Mouse (Mus musculus): ENCODE results near the gene Inpp5k. TPM values are rescaled to one million over a fixed set of nuclear protein-coding genes. Genes with fewer than 3 reads are reported as not detected.

Inpp5k gene
- total RNA-seq, 2 experiments from 2014 or later, result 35.4 to 37.3 TPM

DNA sequence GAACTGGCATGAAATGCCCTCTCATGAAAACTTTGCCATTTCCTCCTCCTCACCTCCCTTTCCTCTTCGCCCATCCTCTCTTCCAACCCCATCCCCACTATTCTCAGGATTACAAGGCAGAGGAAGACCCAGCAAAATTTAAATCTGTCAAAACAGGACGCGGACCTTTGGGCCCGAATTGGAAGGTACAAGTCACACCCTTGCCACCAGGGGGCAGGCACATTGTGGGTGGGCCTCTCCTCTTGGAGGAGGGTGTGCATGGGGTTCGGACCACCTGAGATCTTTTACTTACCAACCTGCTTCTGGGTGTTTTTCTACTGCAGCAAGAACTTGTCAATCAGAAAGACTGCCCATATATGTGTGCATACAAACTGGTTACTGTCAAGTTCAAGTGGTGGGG, 11.7 kb upstream of the Inpp5k start:
- DNase-seq, result peak in 1 of 2 experiments; percentile 54
- intact Hi-C loops (cut with DNase I), result no loop called here

DNA sequence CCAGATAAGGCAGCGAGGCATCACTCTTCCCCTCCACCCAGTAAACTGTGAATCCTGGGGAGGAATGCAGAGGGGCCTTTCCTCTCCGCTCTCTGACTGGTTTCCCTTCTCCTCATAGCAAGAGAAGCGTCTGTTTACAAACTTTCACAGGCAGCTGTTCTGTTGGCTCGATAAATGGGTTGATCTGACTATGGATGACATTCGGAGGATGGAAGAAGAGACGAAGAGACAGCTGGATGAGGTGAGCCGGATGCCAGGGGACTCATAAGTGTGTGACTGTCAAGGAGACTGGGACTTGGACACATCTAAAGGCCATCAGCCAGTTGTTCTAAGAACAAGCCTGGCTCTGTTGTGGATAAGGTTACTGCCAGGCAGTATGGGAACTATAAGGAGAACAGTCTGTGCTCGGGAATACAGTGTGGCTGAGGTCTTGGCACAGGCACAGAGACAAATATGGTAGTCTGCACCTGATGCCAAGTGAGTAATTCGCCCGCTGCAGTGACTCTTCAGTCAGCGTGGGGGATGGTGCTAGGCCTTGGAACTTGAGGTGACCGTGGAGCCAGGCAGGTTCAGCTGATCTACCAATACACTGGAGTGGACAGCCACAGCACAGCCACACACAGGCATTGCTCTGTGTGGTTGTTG, 10.5 kb upstream of the Inpp5k start:
- DNase-seq, result peak; percentile 75 to 87
- intact Hi-C loops (cut with DNase I), result no loop called here

DNA sequence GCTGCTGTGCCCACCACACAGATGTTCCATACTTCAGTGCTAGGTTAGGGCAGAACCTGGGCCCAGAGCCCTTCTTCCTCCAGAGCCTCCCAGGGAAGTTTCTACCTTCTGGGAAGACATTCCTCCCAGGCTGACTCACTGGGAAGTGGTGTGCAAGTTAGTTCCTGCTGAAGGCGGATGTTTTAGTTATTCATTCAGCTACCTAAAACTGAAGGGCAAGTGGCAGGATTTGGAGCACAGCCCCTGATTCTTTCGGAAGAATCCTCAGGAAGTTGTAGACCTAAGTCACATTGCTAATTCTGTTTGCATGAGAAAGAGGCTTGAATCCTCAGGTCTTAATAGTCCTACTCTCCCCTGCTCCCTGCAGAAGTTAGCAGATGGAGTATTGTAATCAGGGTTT, 9.4 kb upstream of the Inpp5k start:
- intact Hi-C loops (cut with DNase I), result no loop called here
- no peak for DNase-seq

DNA sequence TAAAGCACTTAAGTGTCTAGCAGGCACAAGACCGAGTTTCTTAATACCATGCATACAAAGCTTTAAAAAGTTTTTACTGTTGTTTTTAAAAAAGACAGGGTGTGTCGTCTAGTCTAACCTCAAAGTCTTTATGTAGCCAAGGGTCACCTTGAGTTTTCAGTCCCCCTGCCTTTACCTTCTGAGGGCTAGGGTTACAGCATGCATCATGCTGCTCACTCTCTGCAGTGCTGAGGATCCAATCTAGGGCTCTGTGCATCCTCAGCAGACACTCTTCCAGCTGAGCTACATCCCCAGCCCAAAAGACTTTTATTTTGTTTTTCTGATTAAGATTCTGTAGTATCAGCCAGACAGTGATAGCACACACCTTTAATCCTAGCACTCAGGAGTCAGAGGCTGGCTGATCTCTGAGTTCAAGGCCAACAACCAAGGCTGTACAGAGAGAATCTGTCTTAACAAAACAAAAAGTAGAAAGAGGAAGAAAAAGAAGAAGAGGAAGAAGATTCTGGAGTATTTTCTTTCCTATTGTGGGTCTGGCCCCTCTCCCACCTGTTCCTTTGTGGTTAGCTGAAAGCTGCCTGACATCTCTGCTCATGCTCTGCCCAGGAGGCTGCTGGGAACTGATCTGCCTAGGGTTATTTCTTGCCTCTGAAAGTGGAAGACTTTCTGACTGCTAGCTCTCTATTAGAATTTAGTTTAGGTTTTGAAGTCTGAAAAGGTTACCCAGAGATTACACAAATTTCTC, 8.0 kb upstream of the Inpp5k start:
- intact Hi-C loops (cut with DNase I), result no loop called here
- DNase-seq, result no peak

DNA sequence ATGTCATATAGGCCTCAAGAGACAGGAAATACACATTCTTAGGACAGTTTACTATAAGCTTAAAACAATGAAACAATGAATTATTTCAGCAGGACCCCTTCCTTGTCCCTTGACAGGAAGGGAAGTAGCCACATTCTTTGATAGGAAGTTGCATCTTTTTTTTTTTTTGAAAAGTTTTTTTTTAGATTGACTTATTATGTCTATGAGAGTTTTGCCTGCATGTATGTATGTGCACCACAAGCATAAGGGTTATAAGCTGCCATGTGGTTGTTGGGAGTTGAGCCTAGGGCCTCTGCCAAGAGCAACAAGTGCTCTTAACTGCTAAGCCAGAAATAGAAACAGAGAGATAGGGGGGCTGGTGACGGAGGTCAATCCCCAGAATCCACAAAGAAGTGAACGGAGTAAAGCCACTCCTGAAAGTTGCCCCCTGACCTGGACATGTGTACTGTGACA, 6.7 kb upstream of the Inpp5k start:
- intact Hi-C loops (cut with DNase I), result no loop called here
- DNase-seq, result peak; percentile 69 to 77

DNA sequence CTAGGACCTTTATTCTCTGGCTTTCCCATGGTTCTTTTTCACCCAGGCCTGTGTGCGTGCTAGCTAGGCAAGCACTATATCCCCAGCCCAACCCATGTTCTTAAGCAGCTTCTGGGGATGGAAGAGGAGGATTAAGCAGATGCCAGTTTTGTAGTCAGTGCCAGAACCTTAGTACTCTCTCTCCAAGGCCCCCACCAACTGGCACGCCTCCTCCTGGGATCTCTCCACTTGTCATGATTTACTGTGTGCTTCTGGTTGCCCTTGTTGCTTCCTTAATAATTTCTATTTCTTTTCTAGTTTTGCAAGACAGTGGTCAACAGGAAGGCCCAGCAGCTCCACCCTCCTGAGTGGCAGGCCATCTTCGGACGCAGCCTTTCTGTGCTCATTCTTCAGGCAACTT, 5.0 kb upstream of the Inpp5k start:
- intact Hi-C loops (cut with DNase I), result no loop called here
- DNase-seq, result no peak

DNA sequence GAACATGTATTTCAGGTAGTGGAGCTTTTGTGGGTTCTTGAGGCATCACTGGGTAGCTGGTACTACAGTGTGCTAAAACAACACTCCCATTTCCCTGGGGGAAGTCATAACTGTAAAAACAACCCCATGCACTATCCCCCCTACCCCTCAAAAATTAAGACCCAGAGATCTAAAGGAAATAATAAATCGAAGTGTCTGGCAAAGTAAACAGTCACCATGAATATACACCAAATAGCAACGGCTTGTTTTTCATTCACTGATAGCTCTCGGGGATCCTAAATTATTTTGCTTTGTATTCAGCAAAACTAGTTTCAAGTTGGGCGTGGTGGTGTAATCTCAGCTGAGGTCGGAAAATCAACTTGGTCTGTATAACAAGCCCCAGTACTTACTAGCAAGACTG, 690 bp upstream of the Inpp5k start:
- intact Hi-C loops (cut with DNase I), result loop anchor here (2.0 kb wide), 1 partner anchor 51 kb away; no protein-coding TSS in a partner anchor

DNA sequence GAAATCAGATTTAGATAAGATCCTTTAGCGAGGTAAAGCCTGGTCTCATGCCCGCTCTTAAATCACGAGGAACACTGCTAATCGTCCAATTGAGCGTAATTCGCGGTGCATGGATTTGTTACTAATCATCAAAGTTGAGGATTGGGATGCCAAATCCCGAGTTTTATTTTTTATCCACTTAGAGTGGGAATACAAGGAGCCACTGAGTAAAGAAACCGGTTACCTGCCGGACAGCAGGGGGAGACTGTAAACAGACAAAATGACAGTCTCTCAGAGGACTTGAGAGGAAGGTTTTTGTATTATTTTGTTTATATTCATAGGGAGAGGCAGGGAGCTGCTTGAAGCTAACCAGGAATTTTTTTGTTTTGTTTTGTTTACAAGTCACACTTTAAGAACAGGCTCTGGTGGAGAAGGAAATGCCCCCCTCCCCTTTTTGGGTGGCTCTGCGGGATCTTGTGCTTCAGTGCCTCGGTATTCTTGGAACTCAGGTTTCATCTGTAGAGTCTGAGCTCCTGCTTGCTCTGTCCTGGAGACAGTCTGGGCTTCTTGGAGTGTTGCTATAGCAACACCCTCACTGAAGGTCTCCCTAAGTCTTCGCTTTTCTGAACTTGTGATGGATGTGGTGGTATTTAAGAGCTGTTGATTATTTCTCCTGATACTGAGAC, 905 bp downstream of the Inpp5k start:
- DNase-seq, result peak in 1 of 2 experiments; percentile 42
- intact Hi-C loops (cut with DNase I), result loop anchor here (1.0 to 2.0 kb wide), 2 partner anchors 20 to 49 kb away; no protein-coding TSS in a partner anchor

More for the DNA sequence above, 690 bp upstream of the Inpp5k start:
- DNase-seq, result no peak

DNA sequence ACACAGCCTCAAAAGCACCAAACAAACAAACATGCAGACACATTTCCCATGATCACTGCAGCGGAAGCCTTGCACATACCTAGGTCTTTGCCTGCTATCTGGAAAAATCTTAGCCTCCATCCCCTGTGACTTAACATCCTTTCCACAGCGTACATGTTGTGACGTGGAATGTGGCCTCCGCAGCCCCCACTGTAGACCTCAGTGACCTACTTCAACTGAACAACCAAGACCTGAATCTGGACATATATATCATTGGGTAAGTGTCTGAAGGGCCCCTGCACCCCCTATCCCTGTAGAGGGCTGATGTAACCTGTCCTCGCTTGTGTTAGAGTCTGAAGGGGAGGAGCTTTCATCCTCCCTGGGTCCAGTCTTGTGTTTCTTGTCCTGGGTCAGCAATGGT, 2.1 kb downstream of the Inpp5k start:
- intact Hi-C loops (cut with DNase I), result no loop called here
- no peak for DNase-seq

DNA sequence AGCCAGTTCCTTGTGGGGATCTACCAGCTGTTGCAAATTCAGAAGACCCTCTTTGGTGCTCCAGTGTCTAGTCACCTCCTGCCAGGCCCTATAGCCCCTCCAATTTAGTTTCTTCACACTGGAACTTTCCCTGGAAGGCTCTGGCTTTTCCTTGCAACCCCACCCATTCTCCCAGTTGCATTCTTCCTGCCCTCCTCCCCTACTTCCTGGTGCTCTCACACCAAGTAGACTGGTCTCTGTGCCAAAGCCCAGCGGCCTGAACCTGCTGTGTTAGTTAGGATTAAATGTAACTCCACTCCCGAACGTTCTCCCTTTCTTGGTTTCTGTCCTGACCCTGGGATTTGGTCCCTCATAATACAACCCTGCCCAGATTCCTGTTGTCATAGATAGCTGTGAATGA, 4.0 kb downstream of the Inpp5k start:
- intact Hi-C loops (cut with DNase I), result loop anchor here (1.0 kb wide), 1 partner anchor 14 kb away; no protein-coding TSS in a partner anchor
- DNase-seq, result no peak

DNA sequence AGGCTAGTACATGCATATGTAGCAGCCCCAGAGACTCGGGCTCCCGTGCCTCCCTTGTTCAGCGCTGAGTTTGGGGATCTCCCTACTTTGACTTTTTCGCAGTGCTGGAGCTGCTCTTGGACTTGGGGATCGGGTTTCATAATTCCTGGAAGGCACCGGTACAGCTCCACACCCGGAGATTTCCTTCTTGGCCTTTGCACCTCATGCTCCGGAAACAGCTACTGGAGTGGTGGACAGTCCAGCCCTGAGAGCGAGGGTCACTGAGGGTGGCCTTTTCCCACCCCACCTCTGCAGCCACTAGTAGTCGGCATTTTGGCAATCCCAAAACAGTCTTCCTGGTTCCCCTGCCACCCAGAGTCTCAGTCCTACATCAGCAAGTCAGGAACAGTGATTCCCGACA, 4.5 kb downstream of the Inpp5k start:
- peak in 1 of 2 experiments; percentile 33 for DNase-seq
- intact Hi-C loops (cut with DNase I), result loop anchor here (1.0 kb wide), 1 partner anchor 13 kb away; no protein-coding TSS in a partner anchor

DNA sequence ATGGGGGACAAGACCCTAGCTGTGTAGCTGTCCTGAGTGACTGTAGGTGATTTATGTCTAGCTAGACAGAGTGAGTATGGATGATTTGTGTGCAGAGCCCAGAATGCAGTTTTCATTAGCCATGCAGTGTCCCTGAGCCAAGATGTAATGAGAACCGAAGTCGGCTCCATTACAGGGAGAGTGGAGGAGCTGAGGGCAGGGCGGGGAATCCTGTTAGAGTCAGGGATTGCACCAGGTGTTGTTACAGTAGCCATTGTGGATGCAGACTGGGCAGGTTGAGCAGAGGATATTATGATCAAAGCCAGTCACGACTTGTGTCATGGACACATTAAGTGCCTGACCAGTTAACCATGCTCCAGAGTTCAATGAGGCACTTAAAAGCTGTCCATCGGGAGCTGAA, 12.5 kb downstream of the Inpp5k start:
- DNase-seq, result no peak
- intact Hi-C loops (cut with DNase I), result no loop called here

DNA sequence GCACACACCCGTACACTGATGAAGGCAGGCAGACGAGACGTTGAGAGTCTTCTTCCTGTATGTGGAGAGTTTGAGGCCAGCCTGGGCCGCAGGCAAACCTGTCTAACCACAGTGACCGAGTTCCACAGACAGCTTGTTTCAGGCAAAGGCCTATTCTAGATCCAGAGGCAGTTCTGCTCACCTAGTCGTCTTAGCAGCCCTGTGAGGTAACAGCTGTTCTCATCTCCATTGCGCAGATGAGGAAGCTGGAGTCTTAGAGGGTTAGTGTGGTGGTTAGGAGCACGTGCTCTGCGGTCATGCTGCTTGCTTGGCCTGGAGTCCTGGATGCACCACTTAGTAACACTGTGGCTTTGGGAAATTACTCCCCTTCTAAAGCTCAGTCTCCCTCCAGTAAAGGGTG, 13.9 kb downstream of the Inpp5k start:
- no peak for DNase-seq
- intact Hi-C loops (cut with DNase I), result no loop called here

DNA sequence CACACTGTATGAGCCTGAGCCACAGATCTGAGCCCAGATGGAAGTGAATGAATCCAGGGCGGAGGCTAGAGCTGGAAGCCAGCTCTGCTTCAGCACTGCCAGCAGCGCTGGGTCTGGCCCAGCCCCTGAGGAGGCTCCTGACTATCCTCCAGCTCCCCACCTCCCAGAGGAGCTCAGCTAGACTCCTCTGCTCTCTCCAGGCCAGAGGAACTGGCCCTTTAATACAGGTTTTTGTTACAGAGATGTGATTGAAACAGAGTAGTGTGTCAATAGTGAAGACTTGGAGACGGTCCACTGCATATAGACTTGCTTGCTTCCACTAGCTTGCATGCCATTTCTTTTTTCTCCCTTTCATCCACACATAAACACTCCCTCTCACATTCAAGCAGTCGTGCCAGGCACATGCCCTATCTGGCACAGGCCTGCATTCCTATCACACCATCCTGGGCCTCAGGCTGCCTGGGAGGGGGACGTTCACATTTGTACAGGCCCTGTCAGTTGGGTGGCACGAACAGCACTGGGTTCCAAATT, 17.0 kb downstream of the Inpp5k start:
- intact Hi-C loops (cut with DNase I), result loop anchor here (1.0 kb wide), 1 partner anchor 12 kb away; no protein-coding TSS in a partner anchor
- peak; percentile 82 to 85 for DNase-seq

DNA sequence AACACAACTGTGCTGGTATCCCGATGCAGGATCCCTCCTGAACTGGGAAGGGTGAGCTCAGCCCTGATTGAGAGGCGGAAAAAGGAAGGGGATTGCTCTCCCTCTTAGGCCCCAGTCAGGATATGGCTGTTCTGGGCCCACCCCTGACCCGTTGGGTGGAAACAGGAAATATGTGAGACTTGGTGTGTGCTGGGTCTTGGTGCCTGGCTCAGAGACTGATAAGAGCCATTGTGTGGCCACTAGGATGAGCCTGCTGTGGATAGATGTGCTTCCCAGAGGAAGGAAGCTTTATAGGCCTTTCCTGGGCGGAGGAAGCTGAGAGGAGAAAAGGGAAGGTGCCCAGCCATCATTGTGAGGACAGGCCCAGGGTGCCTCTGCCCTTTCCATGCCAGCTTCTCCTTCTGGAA, 18.4 kb downstream of the Inpp5k start:
- intact Hi-C loops (cut with DNase I), result no loop called here
- DNase-seq, result peak; percentile 63 to 66

DNA sequence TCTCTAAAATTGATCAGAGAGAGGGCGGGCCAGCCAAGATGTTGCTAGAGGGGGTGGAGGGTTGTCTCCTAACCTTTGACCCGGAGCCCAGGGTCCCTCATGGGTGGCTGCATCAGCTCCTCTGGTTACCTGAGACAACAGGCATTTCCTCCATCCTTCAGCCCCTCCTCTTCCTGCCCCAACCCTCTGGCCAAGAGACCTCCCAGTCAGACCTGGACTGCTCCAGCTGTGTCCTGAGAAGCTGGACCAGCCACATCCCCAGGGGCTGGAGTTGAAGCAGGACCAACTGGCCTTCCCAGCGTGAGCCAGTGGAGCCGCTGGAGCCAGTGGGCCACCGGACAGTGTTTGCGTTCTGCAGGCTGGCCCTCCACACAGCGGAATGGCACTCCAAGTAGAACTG, 19.5 kb downstream of the Inpp5k start, which contains the start of gene Myo1c:
Gene Myo1c (plus strand): TSS at position 194 of the 400 bp plus-strand sequence.
- intact Hi-C loops (cut with DNase I), result no loop called here

DNA sequence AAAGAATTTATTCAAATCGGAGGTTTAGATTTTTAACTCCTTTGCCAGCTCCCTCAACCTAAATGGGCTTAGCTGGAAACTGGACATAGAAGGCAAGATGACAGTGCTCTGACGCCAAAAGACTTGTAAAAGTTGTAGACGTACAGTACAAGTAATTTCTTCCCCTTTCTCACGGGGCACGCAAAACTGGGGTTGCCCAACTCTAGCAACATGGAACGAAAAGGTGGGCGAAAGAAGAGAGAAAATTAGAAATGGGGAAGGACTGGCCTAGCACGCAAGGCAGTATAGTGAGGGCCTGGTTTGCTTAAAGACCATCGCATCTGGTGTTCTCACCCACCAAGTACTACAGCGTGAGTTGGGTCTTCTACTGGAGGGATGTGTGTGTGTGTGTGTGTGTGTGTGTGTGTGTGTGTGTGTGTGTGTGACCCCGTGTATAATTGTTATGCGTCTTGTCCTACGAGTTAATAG, 20.2 kb downstream of the Inpp5k start:
- intact Hi-C loops (cut with DNase I), result loop anchor here (1.0 kb wide), 1 partner anchor 20 kb away; no protein-coding TSS in a partner anchor
- DNase-seq, result no peak

More for the DNA sequence above, 19.5 kb downstream of the Inpp5k start, which contains the start of gene Myo1c:
- peak; percentile 73 to 80 for DNase-seq

DNA sequence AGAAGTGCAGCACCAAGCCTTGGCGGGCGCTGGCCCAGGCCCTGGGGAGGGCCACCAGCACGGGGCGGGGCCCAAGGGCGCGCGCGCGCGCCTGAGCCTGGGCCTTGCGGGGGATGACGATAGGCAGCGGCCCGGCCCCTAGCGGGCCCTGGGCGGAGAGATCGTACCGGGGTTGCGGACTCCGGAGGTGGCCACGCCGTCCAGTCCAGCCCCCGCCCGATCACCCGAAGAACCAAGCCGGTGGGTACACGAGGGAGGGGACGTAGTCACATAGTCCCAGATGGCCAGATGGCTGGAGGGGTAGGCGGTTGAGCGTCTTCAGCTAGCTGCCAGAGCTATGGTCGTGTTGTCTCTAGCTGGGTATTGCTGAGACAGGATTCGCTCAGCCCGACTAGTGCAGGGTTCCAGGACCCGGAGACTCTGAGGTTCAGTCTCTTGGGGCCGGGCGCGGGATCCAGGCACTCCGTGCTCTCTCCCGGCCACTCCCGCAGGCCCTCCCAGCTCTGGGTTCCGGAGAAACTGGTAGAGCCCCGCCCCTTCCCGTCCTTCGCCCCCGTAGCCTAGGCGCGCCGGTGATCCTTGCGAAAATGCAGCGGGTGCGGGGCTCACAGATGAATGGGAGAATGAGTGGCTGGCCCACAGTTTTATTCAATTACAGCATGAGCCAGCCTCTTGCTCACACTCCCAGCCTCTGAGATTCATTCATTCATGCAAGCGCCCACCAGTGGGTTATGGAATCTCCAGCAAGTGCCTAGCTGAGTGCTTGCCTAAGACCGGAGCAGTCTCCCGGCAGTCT, 20.8 kb downstream of the Inpp5k start:
- peak; percentile 87 to 88 for DNase-seq
- intact Hi-C loops (cut with DNase I), result loop anchor here (1.0 kb wide), 1 partner anchor 20 kb away; no protein-coding TSS in a partner anchor

DNA sequence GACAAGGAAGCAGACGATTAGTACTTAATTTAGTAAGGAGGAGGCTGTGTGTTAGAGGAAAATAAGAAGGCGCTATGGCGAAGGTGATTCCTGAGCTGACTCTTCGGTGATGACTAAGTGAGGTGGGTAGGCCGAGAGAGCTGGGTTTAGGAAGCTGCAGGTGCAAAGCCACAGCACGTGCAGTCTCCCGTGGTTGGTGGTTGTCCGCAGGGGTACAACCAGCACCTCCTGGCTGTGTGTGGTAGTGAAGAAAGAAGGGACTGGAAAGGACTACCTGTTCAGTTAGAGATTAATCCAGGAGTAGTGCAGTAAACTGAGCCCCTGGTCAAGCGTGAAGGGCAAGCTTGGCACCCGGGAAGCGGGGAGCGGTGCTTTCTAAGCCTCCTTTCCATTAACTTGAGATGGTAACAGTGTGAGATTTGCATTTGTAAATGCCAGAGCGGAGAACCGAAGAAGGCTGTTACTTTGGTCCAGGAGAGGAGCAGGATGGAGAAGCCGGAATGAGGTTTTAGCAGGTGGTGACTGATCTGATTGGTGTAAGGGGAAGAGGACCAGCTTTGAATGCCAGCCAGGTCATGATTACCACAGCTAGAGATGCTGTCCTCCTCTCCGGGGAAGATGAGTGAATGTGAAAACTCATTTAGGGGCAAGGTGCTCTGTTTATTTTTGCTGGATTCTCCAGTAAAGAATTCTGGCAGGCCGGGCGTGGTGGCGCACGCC, 21.6 kb downstream of the Inpp5k start:
- DNase-seq, result no peak
- intact Hi-C loops (cut with DNase I), result no loop called here

Data from heart, postnatal 10 days (tissue).